Mouse (Mus musculus): ENCODE results near the gene Synpo2. TPM values are rescaled to one million over a fixed set of nuclear protein-coding genes. Genes with fewer than 3 reads are reported as not detected.

Gene Synpo2
- polyA plus RNA-seq, 1 experiment from 2014 or later: 8.3 TPM

DNA sequence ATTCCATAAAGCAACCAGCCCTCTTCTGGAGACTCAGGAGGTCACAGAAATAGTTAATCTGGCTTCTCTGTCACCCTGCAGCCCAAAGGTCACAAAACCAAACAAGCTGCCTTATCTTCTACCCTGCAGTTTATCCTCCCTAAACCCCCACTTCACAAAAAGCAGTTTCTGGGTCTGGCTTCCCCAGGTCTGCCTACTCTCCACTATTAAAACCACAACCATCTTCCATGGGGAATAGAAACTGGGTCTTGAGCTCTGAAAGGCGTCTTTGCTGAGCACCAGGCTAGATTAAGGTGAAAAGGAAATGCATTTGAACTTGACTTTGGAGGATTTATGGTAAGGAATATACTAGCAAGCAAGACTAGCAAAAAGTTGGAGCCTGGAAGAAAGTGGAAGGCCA, 71.8 kb downstream of the Synpo2 start:
- ATAC-seq (ENCODE audit: low FRiP score, low TSS enrichment): no peak
- Histone ChIP-seq H3K4me1 (ENCODE audit: control insufficient read depth, insufficient read depth, low read length) (peaks cover 26% of the 10 kb centered on the region), H3K36me3 (ENCODE audit: control insufficient read depth, insufficient read depth, low read length) (no peaks in the 10 kb centered on the region), H3K27me3 (ENCODE audit: control insufficient read depth, insufficient read depth, low read length) (no peaks in the 10 kb centered on the region), H3K9ac (ENCODE audit: low read depth, low read length) (no peak overlapping the region), H3K27ac (ENCODE audit: low read depth, low read length) (peak overlapping the region; percentile 67; the same call in 1 of the 2 replicates), H3K9me3 (ENCODE audit: control insufficient read depth, low read length) (no peaks in the 10 kb centered on the region), H3K4me2 (replicated peaks; ENCODE audit: low read depth, low read length) (no peak overlapping the region), H3K4me3 (ENCODE audit: low read length) (no peak overlapping the region)
- WGBS: 42% methylated on average over 1 of the region's 1 CpGs

- Histone ChIP-seq H3K27me3 (ENCODE audit: control insufficient read depth, insufficient read depth, low read length) (no peaks in the 10 kb centered on the region), H3K36me3 (ENCODE audit: control insufficient read depth, insufficient read depth, low read length) (no peaks in the 10 kb centered on the region), H3K27ac (ENCODE audit: low read depth, low read length) (peak overlapping the region; percentile 74; the same call in 1 of the 2 replicates), H3K4me2 (replicated peaks; ENCODE audit: low read depth, low read length) (no peak overlapping the region), H3K4me3 (ENCODE audit: low read length) (no peak overlapping the region), H3K4me1 (ENCODE audit: control insufficient read depth, insufficient read depth, low read length) (peaks cover 26% of the 10 kb centered on the region), H3K9me3 (ENCODE audit: control insufficient read depth, low read length) (no peaks in the 10 kb centered on the region), H3K9ac (ENCODE audit: low read depth, low read length) (peak overlapping the region; percentile 8; the same call in 1 of the 2 replicates)
- 27% methylated on average over 4 of the region's 4 CpGs for WGBS
- peak; percentile 32; the same call in 1 of the 2 replicates for ATAC-seq (ENCODE audit: low FRiP score, low TSS enrichment)
Measured at GRCm38 (mm10) chr3:123163192-123163523, 72.8 kb downstream of the Synpo2 start.

- 28% methylated on average over 6 of the region's 6 CpGs for WGBS
- Histone ChIP-seq H3K4me1 (ENCODE audit: control insufficient read depth, insufficient read depth, low read length) (peaks cover 26% of the 10 kb centered on the region), H3K27ac (ENCODE audit: low read depth, low read length) (peak overlapping the region; percentile 74), H3K4me2 (replicated peaks; ENCODE audit: low read depth, low read length) (no peak overlapping the region), H3K9me3 (ENCODE audit: control insufficient read depth, low read length) (no peaks in the 10 kb centered on the region), H3K4me3 (ENCODE audit: low read length) (no peak overlapping the region), H3K9ac (ENCODE audit: low read depth, low read length) (peak overlapping the region; percentile 8; the same call in 1 of the 2 replicates), H3K27me3 (ENCODE audit: control insufficient read depth, insufficient read depth, low read length) (no peaks in the 10 kb centered on the region), H3K36me3 (ENCODE audit: control insufficient read depth, insufficient read depth, low read length) (no peaks in the 10 kb centered on the region)
- ATAC-seq (ENCODE audit: low FRiP score, low TSS enrichment): 0 out of 2 replicates have a peak, but pooled peaks have one; percentile 26
Measured at GRCm38 (mm10) chr3:123162289-123163191, 73.4 kb downstream of the Synpo2 start.

GRCm38 (mm10) chr3:123160792-123161191, 75.2 kb downstream of the Synpo2 start:
- Histone ChIP-seq H3K4me1 (ENCODE audit: control insufficient read depth, insufficient read depth, low read length) (peaks cover 26% of the 10 kb centered on the region), H3K27me3 (ENCODE audit: control insufficient read depth, insufficient read depth, low read length) (no peaks in the 10 kb centered on the region), H3K36me3 (ENCODE audit: control insufficient read depth, insufficient read depth, low read length) (no peaks in the 10 kb centered on the region), H3K27ac (ENCODE audit: low read depth, low read length) (no peak overlapping the region), H3K4me3 (ENCODE audit: low read length) (no peak overlapping the region), H3K4me2 (replicated peaks; ENCODE audit: low read depth, low read length) (no peak overlapping the region), H3K9me3 (ENCODE audit: control insufficient read depth, low read length) (no peaks in the 10 kb centered on the region), H3K9ac (ENCODE audit: low read depth, low read length) (no peak overlapping the region)
- ATAC-seq (ENCODE audit: low FRiP score, low TSS enrichment): no peak
- 13% methylated on average over 4 of the region's 4 CpGs for WGBS

DNA sequence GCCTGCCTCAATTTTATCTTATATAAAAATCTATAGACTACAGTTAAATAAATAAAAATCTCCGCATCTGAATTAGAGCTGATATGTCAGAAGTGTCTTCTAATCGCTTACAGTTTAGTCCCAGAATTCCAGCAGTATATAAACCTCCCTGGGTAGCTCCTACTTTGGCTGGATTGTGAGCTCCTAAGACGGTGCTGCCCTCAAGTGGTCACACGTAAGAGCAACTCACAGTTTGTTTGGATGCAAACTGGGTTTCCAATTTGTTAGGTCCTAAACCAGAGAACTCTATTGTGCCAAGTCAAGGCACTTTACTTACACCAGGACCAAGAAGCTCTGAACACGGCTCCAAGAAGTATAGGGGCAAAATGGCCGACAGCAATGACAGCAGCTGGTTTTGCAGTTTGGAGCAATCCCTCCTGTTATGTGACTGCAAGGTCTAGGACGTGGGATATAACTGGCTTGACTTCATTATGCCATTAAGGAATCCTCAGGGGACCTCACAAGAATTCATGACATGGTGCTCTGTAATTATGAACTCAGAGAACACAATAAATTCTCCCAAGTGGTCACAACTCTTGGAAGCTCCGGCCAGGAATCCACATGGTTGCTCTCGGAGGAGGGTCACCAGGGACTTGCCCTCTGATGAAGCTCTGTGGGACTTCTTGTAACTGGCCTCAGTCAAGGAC, 76.7 kb downstream of the Synpo2 start:
- Histone ChIP-seq H3K4me1 (ENCODE audit: control insufficient read depth, insufficient read depth, low read length) (peaks cover 14% of the 10 kb centered on the region), H3K9ac (ENCODE audit: low read depth, low read length) (no peak overlapping the region), H3K27ac (ENCODE audit: low read depth, low read length) (no peak overlapping the region), H3K9me3 (ENCODE audit: control insufficient read depth, low read length) (no peaks in the 10 kb centered on the region), H3K4me3 (ENCODE audit: low read length) (no peak overlapping the region), H3K36me3 (ENCODE audit: control insufficient read depth, insufficient read depth, low read length) (no peaks in the 10 kb centered on the region), H3K27me3 (ENCODE audit: control insufficient read depth, insufficient read depth, low read length) (no peaks in the 10 kb centered on the region), H3K4me2 (replicated peaks; ENCODE audit: low read depth, low read length) (no peak overlapping the region)
- ATAC-seq (ENCODE audit: low FRiP score, low TSS enrichment): peak; percentile 59; the same call in 1 of the 2 replicates
- WGBS: 36% methylated on average over 9 of the region's 9 CpGs

DNA sequence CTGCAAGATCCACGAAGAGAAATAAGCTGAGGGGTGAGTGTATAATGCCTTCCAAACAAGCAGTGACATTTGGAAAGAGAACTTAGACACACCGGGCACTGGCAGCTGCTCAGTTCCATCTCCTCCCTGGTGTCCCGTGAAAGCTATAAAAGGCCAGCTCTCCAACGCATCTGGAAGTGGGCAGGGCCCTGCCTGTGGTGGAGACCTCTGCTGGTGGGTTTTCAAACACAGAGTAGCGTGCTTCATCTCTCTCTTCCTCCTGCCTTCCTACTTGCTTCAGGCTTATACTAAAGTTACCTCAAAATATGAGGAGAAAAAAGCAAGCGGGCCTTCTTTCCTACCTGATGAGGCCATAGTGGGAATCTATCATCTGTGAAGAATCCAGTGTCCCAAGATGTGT, 77.4 kb downstream of the Synpo2 start:
- Histone ChIP-seq H3K36me3 (ENCODE audit: control insufficient read depth, insufficient read depth, low read length) (no peaks in the 10 kb centered on the region), H3K4me3 (ENCODE audit: low read length) (no peak overlapping the region), H3K27me3 (ENCODE audit: control insufficient read depth, insufficient read depth, low read length) (no peaks in the 10 kb centered on the region), H3K27ac (ENCODE audit: low read depth, low read length) (no peak overlapping the region), H3K9me3 (ENCODE audit: control insufficient read depth, low read length) (no peaks in the 10 kb centered on the region), H3K4me1 (ENCODE audit: control insufficient read depth, insufficient read depth, low read length) (peaks cover 14% of the 10 kb centered on the region), H3K9ac (ENCODE audit: low read depth, low read length) (no peak overlapping the region), H3K4me2 (replicated peaks; ENCODE audit: low read depth, low read length) (no peak overlapping the region)
- ATAC-seq (ENCODE audit: low FRiP score, low TSS enrichment): no peak
- WGBS: 30% methylated on average over 6 of the region's 6 CpGs

DNA sequence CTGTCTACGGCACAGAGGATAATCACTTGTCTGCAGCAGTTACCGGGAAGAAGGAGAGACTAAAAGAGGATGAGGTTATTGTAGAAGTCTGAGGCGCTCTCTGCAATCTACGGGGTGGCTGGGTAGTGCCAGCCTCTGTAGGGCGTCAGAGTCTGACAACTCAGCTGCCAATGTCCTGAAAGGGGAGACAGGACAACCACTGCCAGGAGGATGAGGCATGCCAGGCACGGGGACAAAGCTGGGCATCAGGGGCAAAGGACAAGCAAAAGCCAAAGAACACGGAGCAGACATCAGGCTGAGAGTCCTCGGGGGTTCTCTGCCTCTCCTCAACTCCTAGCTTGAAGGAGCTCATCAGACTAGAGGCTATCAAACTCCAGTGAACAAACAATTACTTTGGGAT, 82.6 kb downstream of the Synpo2 start:
- 88% methylated on average over 8 of the region's 8 CpGs for WGBS
- no peak overlapping the region for H3K9ac ChIP-seq (ENCODE audit: low read depth, low read length)

DNA sequence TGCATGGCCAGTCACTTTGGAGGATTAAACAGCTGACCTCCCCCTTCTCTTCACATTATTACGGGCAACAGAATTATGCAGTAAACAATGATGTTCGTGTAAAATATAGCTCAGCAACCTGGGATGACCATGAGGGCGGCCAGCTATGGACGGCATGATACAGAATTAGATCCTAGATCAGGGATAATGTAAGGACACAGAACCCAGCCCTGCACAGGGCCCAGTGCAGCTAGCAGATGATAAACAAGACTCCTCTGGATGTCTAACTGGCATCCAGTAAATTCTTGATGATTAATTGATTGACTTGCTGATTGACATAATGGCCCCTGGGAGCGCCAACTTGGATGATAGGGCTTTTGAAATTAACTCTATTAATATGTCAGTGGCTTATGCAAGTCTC, 83.0 kb downstream of the Synpo2 start:
- no peak overlapping the region for H3K27ac ChIP-seq (ENCODE audit: low read depth, low read length)
- WGBS: 94% methylated on average over 5 of the region's 5 CpGs
- no peaks in the 10 kb centered on the region for H3K4me1 ChIP-seq (ENCODE audit: control insufficient read depth, insufficient read depth, low read length)
- no peaks in the 10 kb centered on the region for H3K36me3 ChIP-seq (ENCODE audit: control insufficient read depth, insufficient read depth, low read length)
- ATAC-seq (ENCODE audit: low FRiP score, low TSS enrichment): no peak
- no peak overlapping the region for H3K9ac ChIP-seq (ENCODE audit: low read depth, low read length)
- H3K4me3 ChIP-seq (ENCODE audit: low read length): no peak overlapping the region
- no peaks in the 10 kb centered on the region for H3K27me3 ChIP-seq (ENCODE audit: control insufficient read depth, insufficient read depth, low read length)
- H3K9me3 ChIP-seq (ENCODE audit: control insufficient read depth, low read length): no peaks in the 10 kb centered on the region
- no peak overlapping the region for H3K4me2 ChIP-seq (replicated peaks; ENCODE audit: low read depth, low read length)

More for the DNA sequence above, 82.6 kb downstream of the Synpo2 start:
- Histone ChIP-seq H3K36me3 (ENCODE audit: control insufficient read depth, insufficient read depth, low read length) (no peaks in the 10 kb centered on the region), H3K4me1 (ENCODE audit: control insufficient read depth, insufficient read depth, low read length) (no peaks in the 10 kb centered on the region), H3K9me3 (ENCODE audit: control insufficient read depth, low read length) (no peaks in the 10 kb centered on the region), H3K4me2 (replicated peaks; ENCODE audit: low read depth, low read length) (no peak overlapping the region), H3K27ac (ENCODE audit: low read depth, low read length) (no peak overlapping the region), H3K27me3 (ENCODE audit: control insufficient read depth, insufficient read depth, low read length) (no peaks in the 10 kb centered on the region), H3K4me3 (ENCODE audit: low read length) (no peak overlapping the region)
- ATAC-seq (ENCODE audit: low FRiP score, low TSS enrichment): no peak
